Mouse (Mus musculus) intestine, embryonic 16.5 days (tissue): ENCODE data around the gene A230050P20Rik. TPM values are rescaled to one million over a fixed set of nuclear protein-coding genes. Genes with fewer than 3 reads are reported as not detected.

Experiments
- ATAC-seq: fragments of 200-750 bp; cut with Nextera tagmentation; 2 replicates; pipeline ENCODE4 v1.8.0; 2017; ENCODE audit warnings: moderate TSS enrichment, moderate library complexity
- H3K27ac ChIP-seq: fragments of 300-500 bp; sonication (generic); 2 replicates; pipeline ENCODE4 v1.5.1; 2014; ENCODE audit warnings: mild to moderate bottlenecking, low read length
- H3K27me3 ChIP-seq: fragments of 300-500 bp; sonication (generic); replicated peaks from 2 replicates; pipeline ENCODE4 v1.6.1; 2014; ENCODE audit warnings: low read length, control low read depth, mixed read lengths; ENCODE audit not compliant: control insufficient read depth, insufficient read depth
- H3K36me3 ChIP-seq: fragments of 300-500 bp; sonication (generic); 2 replicates; pipeline ENCODE4 v1.6.1; 2014; ENCODE audit warnings: low read length, control low read depth; ENCODE audit not compliant: control insufficient read depth, insufficient read depth
- H3K4me1 ChIP-seq: fragments of 300-500 bp; sonication (generic); 2 replicates; pipeline ENCODE4 v1.6.1; 2014; ENCODE audit warnings: low read length, control low read depth, mixed read lengths; ENCODE audit not compliant: control insufficient read depth, insufficient read depth
- H3K4me2 ChIP-seq: fragments of 300-500 bp; sonication (generic); 2 replicates; pipeline ENCODE4 v1.6.1; 2014; ENCODE audit warnings: low read depth, low read length, control low read depth
- H3K4me3 ChIP-seq: fragments of 300-500 bp; sonication (generic); 2 replicates; pipeline ENCODE4 v1.5.1; 2014; ENCODE audit warnings: mild to moderate bottlenecking, low read length
- H3K9ac ChIP-seq: fragments of 300-500 bp; sonication (generic); 2 replicates; pipeline ENCODE4 v1.6.1; 2014; ENCODE audit warnings: low read depth, low read length
- H3K9me3 ChIP-seq: fragments of 300-500 bp; sonication (generic); 2 replicates; pipeline ENCODE4 v1.6.1; 2016; ENCODE audit warnings: low read length, control low read depth; ENCODE audit not compliant: control insufficient read depth
- WGBS: fragments of 180-500 bp; shearing (Covaris S2); extraction: QIAGEN DNeasy Blood & Tissue Kit; methylation state at CpG from one replicate; pipeline ENCODE4 v1.1.7; 2014; 5-methylcytosine and 5-hydroxymethylcytosine counted together
- polyA plus RNA-seq: library from polyadenylated mRNA; unstranded; fragments of >200 nt; fragmentation: Nextera tagmentation; extraction: Ambion mirVana; gene quantifications from 2 replicates; pipeline ENCODE4 v1.2.1, GENCODE M21; 2015

Gene A230050P20Rik
- polyA plus RNA-seq, 1 experiment from 2014 or later, result 18.3 TPM

GRCm38 (mm10) chr9:20870211-20871173, 2.0 kb downstream of the A230050P20Rik start:
- Histone ChIP-seq H3K4me1 (peaks cover 5% of the 10 kb centered on the region; the same call in 1 of the 2 replicates), H3K27ac (no peak overlapping the region), H3K4me3 (no peak overlapping the region), H3K9me3 (no peaks in the 10 kb centered on the region), H3K27me3 (peaks cover 6% of the 10 kb centered on the region; the same call in 1 of the 2 replicates), H3K4me2 (no peak overlapping the region), H3K36me3 (no peaks in the 10 kb centered on the region), H3K9ac (no peak overlapping the region)
- 75% methylated on average over 12 of the region's 12 CpGs for WGBS
- ATAC-seq, result no peak

GRCm38 (mm10) chr9:20872991-20873390, 4.5 kb downstream of the A230050P20Rik start:
- H3K27ac ChIP-seq, result no peak overlapping the region
- no peaks in the 10 kb centered on the region for H3K36me3 ChIP-seq
- H3K9ac ChIP-seq, result no peak overlapping the region
- ATAC-seq, result no peak
- WGBS, result 90% methylated on average over 9 of the region's 10 CpGs
- peaks cover 6% of the 10 kb centered on the region; the same call in 1 of the 2 replicates for H3K27me3 ChIP-seq
- H3K4me3 ChIP-seq, result no peak overlapping the region
- H3K4me2 ChIP-seq, result no peak overlapping the region
- peaks cover 5% of the 10 kb centered on the region; the same call in 1 of the 2 replicates for H3K4me1 ChIP-seq
- H3K9me3 ChIP-seq, result no peaks in the 10 kb centered on the region

- H3K4me2 ChIP-seq, result no peak overlapping the region
- H3K9me3 ChIP-seq, result no peaks in the 10 kb centered on the region
- no peak overlapping the region for H3K27ac ChIP-seq
- no peak overlapping the region for H3K9ac ChIP-seq
- peaks cover 6% of the 10 kb centered on the region; the same call in 1 of the 2 replicates for H3K27me3 ChIP-seq
- ATAC-seq, result no peak
- peaks cover 5% of the 10 kb centered on the region; the same call in 1 of the 2 replicates for H3K4me1 ChIP-seq
- no peaks in the 10 kb centered on the region for H3K36me3 ChIP-seq
- WGBS, result 86% methylated on average over 12 of the region's 12 CpGs
- no peak overlapping the region for H3K4me3 ChIP-seq
Observed at GRCm38 (mm10) chr9:20873521-20873920, 5.1 kb downstream of the A230050P20Rik start.

DNA sequence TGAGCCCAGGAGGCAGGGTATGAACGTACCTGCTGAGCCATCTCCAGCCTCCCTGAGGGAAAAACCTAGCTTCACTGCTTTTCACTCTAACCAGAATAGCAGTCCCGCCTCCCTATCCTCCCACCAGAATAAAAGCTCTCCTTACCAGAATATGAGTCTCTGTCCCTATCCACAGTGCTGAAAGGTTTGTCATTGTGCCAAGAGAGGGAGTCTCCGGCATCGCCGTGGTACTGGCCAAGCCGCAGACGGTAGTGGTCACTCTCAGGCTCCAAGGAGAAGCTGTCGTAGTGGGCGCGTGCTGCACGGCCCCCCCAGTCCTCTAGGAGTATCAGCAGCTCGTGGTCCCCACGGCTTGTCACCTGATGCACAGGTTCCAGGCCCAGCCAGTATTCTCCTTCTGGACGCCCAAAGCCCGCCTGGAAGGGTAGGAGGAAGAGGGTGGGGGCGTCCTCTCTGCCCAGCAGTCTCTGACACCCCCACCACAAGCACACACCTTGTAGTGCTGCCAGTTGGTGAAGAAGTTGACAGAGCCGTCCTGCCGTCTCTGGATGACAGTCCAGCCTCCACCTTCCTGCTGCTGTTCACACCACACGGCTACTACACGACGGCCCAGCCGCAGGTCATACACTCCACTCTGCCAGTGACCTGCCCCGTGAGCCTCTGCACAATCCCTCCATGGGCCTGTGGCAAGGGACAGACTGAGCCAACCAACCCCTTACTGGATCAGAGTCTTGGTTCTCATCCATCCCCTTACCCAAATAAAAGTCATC, 6.8 kb downstream of the A230050P20Rik start:
- 68% methylated on average over 23 of the region's 23 CpGs for WGBS
- no peaks in the 10 kb centered on the region for H3K27me3 ChIP-seq
- H3K9me3 ChIP-seq, result no peaks in the 10 kb centered on the region
- ATAC-seq, result no peak
- H3K27ac ChIP-seq, result no peak overlapping the region
- H3K9ac ChIP-seq, result no peak overlapping the region
- H3K4me2 ChIP-seq, result no peak overlapping the region
- no peaks in the 10 kb centered on the region; the same call in 1 of the 2 replicates for H3K4me1 ChIP-seq
- H3K4me3 ChIP-seq, result no peak overlapping the region
- H3K36me3 ChIP-seq, result no peaks in the 10 kb centered on the region

GRCm38 (mm10) chr9:20876318-20877117, 8.1 kb downstream of the A230050P20Rik start:
- Histone ChIP-seq H3K36me3 (no peaks in the 10 kb centered on the region), H3K9ac (peak overlapping the region; percentile 4; the same call in 1 of the 2 replicates), H3K4me2 (no peak overlapping the region), H3K27ac (no peak overlapping the region), H3K27me3 (no peaks in the 10 kb centered on the region), H3K4me1 (no peaks in the 10 kb centered on the region; the same call in 1 of the 2 replicates), H3K9me3 (no peaks in the 10 kb centered on the region), H3K4me3 (no peak overlapping the region)
- no peak for ATAC-seq
- WGBS, result 69% methylated on average over 9 of the region's 9 CpGs

GRCm38 (mm10) chr9:20877118-20878040, 8.9 kb downstream of the A230050P20Rik start:
- no peaks in the 10 kb centered on the region for H3K27me3 ChIP-seq
- H3K4me3 ChIP-seq, result peak overlapping the region; percentile 55
- H3K4me1 ChIP-seq, result no peaks in the 10 kb centered on the region; the same call in 1 of the 2 replicates
- H3K36me3 ChIP-seq, result no peaks in the 10 kb centered on the region
- no peak; the same call in 1 of the 2 replicates for ATAC-seq
- H3K9me3 ChIP-seq, result no peaks in the 10 kb centered on the region
- H3K27ac ChIP-seq, result peak overlapping the region; percentile 52
- WGBS, result 34% methylated on average over 14 of the region's 14 CpGs
- H3K4me2 ChIP-seq, result peak overlapping the region; percentile 58
- peak overlapping the region; percentile 41; the same call in 1 of the 2 replicates for H3K9ac ChIP-seq

DNA sequence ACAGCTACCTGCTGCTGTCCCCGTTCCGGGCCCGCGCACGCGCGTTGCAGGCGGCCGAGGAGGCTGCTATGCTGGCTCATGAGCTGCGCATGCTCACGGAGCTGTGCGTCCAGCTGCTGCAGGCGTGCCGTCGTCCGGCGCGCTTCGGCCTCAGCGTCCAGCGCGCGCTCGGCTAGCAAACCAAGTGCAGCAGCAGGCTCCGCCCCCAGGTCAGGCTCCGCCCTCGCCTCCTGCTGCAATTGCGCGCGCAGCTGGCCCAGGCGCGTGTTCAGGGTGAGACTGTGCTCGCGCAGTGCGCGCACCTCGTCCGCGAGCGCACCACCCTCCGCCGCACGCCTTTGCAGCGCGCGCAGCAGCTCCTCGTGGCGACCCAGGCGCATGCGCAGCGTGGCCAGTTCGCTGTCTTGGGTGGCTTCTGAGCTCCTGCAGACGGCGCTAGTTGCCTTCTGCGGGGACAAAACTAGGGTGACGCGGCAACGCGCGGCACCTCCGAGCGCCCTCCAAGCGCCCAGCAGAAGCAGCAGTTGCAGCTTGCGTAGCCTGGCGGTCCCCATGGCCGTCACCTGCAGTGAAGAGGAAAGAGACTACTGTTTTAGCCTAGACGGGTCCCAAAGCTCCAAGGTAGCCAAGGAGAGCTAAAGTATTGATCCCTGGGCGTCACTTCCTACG, 9.7 kb downstream of the A230050P20Rik start:
- Histone ChIP-seq H3K4me2 (peak overlapping the region; percentile 83), H3K9me3 (no peaks in the 10 kb centered on the region), H3K9ac (peak overlapping the region; percentile 81), H3K4me3 (peak overlapping the region; percentile 55), H3K4me1 (no peaks in the 10 kb centered on the region; the same call in 1 of the 2 replicates), H3K36me3 (no peaks in the 10 kb centered on the region), H3K27ac (peak overlapping the region; percentile 95), H3K27me3 (no peaks in the 10 kb centered on the region)
- under 1% methylated on average over 69 of the region's 69 CpGs for WGBS
- ATAC-seq, result peak; percentile 97
